ENCODE assay signal across 8 mouse cellular contexts in the genomic region with DNA sequence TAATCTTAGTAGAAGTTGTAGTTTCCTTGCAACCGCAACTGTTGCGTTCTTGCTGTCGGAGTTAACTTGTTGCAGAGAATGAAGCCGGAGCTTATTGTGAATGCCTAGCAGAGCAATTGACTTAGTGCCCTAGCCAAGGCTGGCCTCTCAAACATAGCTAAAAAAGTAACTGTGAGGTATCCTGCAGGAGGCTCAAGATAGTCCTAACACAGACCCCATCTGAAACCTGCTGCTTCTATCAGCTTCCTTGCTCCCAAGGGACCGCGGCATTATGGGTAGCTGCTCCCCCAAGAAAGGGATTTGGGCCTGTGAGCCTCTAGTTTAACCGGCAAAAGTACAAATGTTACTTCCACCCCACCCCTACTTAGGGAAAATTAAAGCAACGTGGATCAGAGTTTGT. TPM values are rescaled to one million over a fixed set of nuclear protein-coding genes. Genes with fewer than 3 reads are reported as not detected.
A peak's percentile ranks its signal among the peaks of the same experiment; 100 is the strongest.
DNase-seq lines count a peak whose midpoint lies in the region; ATAC-seq and TF ChIP-seq lines count a peak whose summit lies in the region.

No protein-coding gene starts in this region.

- no peaks in the 10 kb centered on the region for H3K9me3 ChIP-seq in kidney, embryonic 15.5 days (replicated peaks)
- no peaks in the 10 kb centered on the region for H3K9me3 ChIP-seq in embryonic facial prominence, embryonic 13.5 days
- H3K9me3 ChIP-seq in hindbrain, embryonic 16.5 days (ENCODE audit: control insufficient read depth, low read length), result no peaks in the 10 kb centered on the region

- H3K4me3 ChIP-seq in kidney, embryonic 15.5 days (replicated peaks), result peak overlapping the region; percentile 93
- H3K4me3 ChIP-seq in embryonic facial prominence, embryonic 13.5 days, result peak overlapping the region; percentile 87
- no peak overlapping the region for H3K4me3 ChIP-seq in hindbrain, embryonic 16.5 days (ENCODE audit: low read length)
- peak overlapping the region; percentile 39 for H3K4me3 ChIP-seq in myocyte

- peak overlapping the region; percentile 100 for H3K27ac ChIP-seq in kidney, embryonic 15.5 days
- peak overlapping the region; percentile 100 for H3K27ac ChIP-seq in embryonic facial prominence, embryonic 13.5 days
- no peak overlapping the region for H3K27ac ChIP-seq in hindbrain, embryonic 16.5 days (ENCODE audit: low read depth, low read length)

- H3K27me3 ChIP-seq in kidney, embryonic 15.5 days, result no peaks in the 10 kb centered on the region
- H3K27me3 ChIP-seq in embryonic facial prominence, embryonic 13.5 days, result no peaks in the 10 kb centered on the region
- H3K27me3 ChIP-seq in hindbrain, embryonic 16.5 days (replicated peaks; ENCODE audit: control insufficient read depth, insufficient read depth, low read length), result no peaks in the 10 kb centered on the region; the same call in 1 of the 2 replicates
- no peaks in the 10 kb centered on the region for H3K27me3 ChIP-seq in myocyte (ENCODE audit: control insufficient read depth, insufficient read depth, insufficient read length)

- ATAC-seq in kidney, embryonic 15.5 days (replicated peaks; ENCODE audit: low FRiP score), result no peak
- no peak for ATAC-seq in embryonic facial prominence, embryonic 13.5 days (ENCODE audit: insufficient number of reproducible peaks, insufficient read depth, low FRiP score, low TSS enrichment, low read depth)
- ATAC-seq in hindbrain, embryonic 16.5 days, result no peak
- no peak for ATAC-seq in monocyte, adult 5-6 weeks (replicated peaks; ENCODE audit: insufficient number of reproducible peaks, low FRiP score, low TSS enrichment, poor library complexity, severe bottlenecking)

- H3ac ChIP-seq in myocyte (ENCODE audit: control insufficient read depth, insufficient read length), result no peak overlapping the region

- TF ChIP-seq POLR2A in myocyte (IDR thresholded peaks at IDR 0.05; ENCODE audit: insufficient read length, low read depth), result no peak

- DNase-seq in kidney, postnatal 14 days, result no peak
- DNase-seq in left cerebral cortex, postnatal 25 days (ENCODE audit: low spot score in 2 of 2), result no peak
- DNase-seq in urinary bladder, postnatal 36 days (ENCODE audit: low spot score in 2 of 2), result no peak

- H3K9ac ChIP-seq in kidney, embryonic 15.5 days, result 0 out of 2 replicates have a peak overlapping the region, but pooled peaks have one; percentile 96
- H3K9ac ChIP-seq in embryonic facial prominence, embryonic 13.5 days, result peak overlapping the region; percentile 99
- H3K9ac ChIP-seq in hindbrain, embryonic 16.5 days (ENCODE audit: low read depth, low read length), result no peak overlapping the region

- H3K79me2 ChIP-seq in myocyte (ENCODE audit: control insufficient read depth, insufficient read depth), result no peaks in the 10 kb centered on the region

- H3K36me3 ChIP-seq in kidney, embryonic 15.5 days, result peaks cover 29% of the 10 kb centered on the region
- peaks cover 27% of the 10 kb centered on the region for H3K36me3 ChIP-seq in embryonic facial prominence, embryonic 13.5 days
- peaks cover 6% of the 10 kb centered on the region for H3K36me3 ChIP-seq in hindbrain, embryonic 16.5 days (ENCODE audit: control insufficient read depth, insufficient read depth, low read length)
- H3K36me3 ChIP-seq in myocyte (ENCODE audit: control insufficient read depth, insufficient read depth), result peaks cover 18% of the 10 kb centered on the region

- H3K4me1 ChIP-seq in kidney, embryonic 15.5 days, result peaks cover 36% of the 10 kb centered on the region
- H3K4me1 ChIP-seq in embryonic facial prominence, embryonic 13.5 days, result peaks cover 35% of the 10 kb centered on the region
- H3K4me1 ChIP-seq in hindbrain, embryonic 16.5 days (ENCODE audit: control insufficient read depth, insufficient read depth, low read depth, low read length), result peaks cover 19% of the 10 kb centered on the region

- peak overlapping the region; percentile 74 for H3K4me2 ChIP-seq in kidney, embryonic 15.5 days
- peak overlapping the region; percentile 85 for H3K4me2 ChIP-seq in embryonic facial prominence, embryonic 13.5 days
- H3K4me2 ChIP-seq in hindbrain, embryonic 16.5 days (ENCODE audit: low read length), result peak overlapping the region; percentile 92
- H3K4me2 ChIP-seq in myocyte (ENCODE audit: low read depth), result peak overlapping the region; percentile 88

- 39% methylated on average over 8 of the region's 8 CpGs for WGBS in kidney, embryonic 15.5 days
- WGBS in embryonic facial prominence, embryonic 13.5 days, result 23% methylated on average over 8 of the region's 8 CpGs
- WGBS in hindbrain, embryonic 16.5 days, result 40% methylated on average over 8 of the region's 8 CpGs

- intact Hi-C loops in left cerebral cortex, postnatal 25 days (cut with DNase I), result no loop called here

TF ChIP-seq in myocyte, 11 proteins besides CTCF, POLR2A, EP300 and RAD21:
- TF ChIP-seq TCF3 (IDR thresholded peaks at IDR 0.05; ENCODE audit: insufficient read length, low read depth) (no peak), MAX (IDR thresholded peaks at IDR 0.05; ENCODE audit: low read depth) (no peak), MYOD1 (IDR thresholded peaks at IDR 0.05; ENCODE audit: control insufficient read depth in 1 of 3, insufficient read length in 2 of 3, low read depth in 2 of 3) (no peak), USF1 (IDR thresholded peaks at IDR 0.05; ENCODE audit: low read depth) (no peak), SRF (IDR thresholded peaks at IDR 0.05; ENCODE audit: control insufficient read depth, insufficient read length, low read depth) (no peak), CEBPB (IDR thresholded peaks at IDR 0.05; ENCODE audit: insufficient read depth, poor library complexity, severe bottlenecking) (no peak), TCF12 (IDR thresholded peaks at IDR 0.05; ENCODE audit: insufficient read depth, poor library complexity, severe bottlenecking) (no peak), REST (IDR thresholded peaks at IDR 0.05; ENCODE audit: insufficient read depth, insufficient read length) (no peak), E2F4 (IDR thresholded peaks at IDR 0.05; ENCODE audit: insufficient read depth) (no peak), MYOG (IDR thresholded peaks at IDR 0.05; ENCODE audit: control insufficient read depth in 1 of 3, insufficient read depth in 1 of 3, insufficient read length in 2 of 3, low read depth in 2 of 3) (no peak)

RNA-seq across cellular contexts. Expression of a gene that starts 0.9 kb away (rescaled TPM):
- 78.2 and 80.3 TPM in 2 replicates for polyA plus RNA-seq in kidney, embryonic 15.5 days (2015; fragmentation: Nextera tagmentation; extraction: Ambion mirVana)
- 117 and 126 TPM in 2 replicates for polyA plus RNA-seq in embryonic facial prominence, embryonic 13.5 days (2015; fragmentation: Nextera tagmentation; extraction: Ambion mirVana)
- 62.3 and 64.3 TPM in 2 replicates for polyA plus RNA-seq in hindbrain, embryonic 16.5 days (2015; fragmentation: Nextera tagmentation; extraction: Ambion mirVana)
- 18.0 TPM for polyA plus RNA-seq in myocyte (2012; fragmentation: generic; extraction: Trizol)
- 223 to 481 TPM (median 360 TPM) in 3 replicates for total RNA-seq in monocyte, adult 5-6 weeks (2017)
- total RNA-seq in left cerebral cortex, postnatal 25 days (2021), result 10 to 100 TPM; 28.5 to 31.7 TPM
